Mouse (Mus musculus) ES-E14 (cell line): Measurements from ENCODE around the gene Dennd4a.

Experiments
- CHD2 ChIP-seq: IDR thresholded peaks from 2 replicates; pipeline ENCODE4 v1.6.1; 2014; ENCODE audit warnings: mild to moderate bottlenecking, low read depth, low read length, inconsistent platforms
- HCFC1 ChIP-seq: IDR thresholded peaks from 2 replicates; pipeline ENCODE4 v1.6.1; 2012; ENCODE audit warnings: low read length, inconsistent platforms, borderline replicate concordance; ENCODE audit not compliant: insufficient read depth
- ZC3H11A ChIP-seq: IDR thresholded peaks from 2 replicates; pipeline ENCODE4 v1.6.1; 2012; ENCODE audit warnings: low read depth, mild to moderate bottlenecking, inconsistent platforms, low read length, borderline replicate concordance
- ZNF384 ChIP-seq: IDR thresholded peaks from 2 replicates; pipeline ENCODE4 v1.6.1; 2012; ENCODE audit warnings: low read depth, low read length, inconsistent platforms

- no peak for TF ChIP-seq ZC3H11A
- TF ChIP-seq ZNF384, result no peak
- no peak for TF ChIP-seq CHD2
- TF ChIP-seq HCFC1, result no peak
These were observed 36.7 kb upstream of the Dennd4a start for GRCm38 (mm10) chr9:64774411-64774811.
